Mouse (Mus musculus) layer of hippocampus, adult 9-11 months (tissue): ENCODE results near the gene Pde10a.

Source experiments
- DNase-seq: peaks from one replicate; pipeline ENCODE4 v3.0.0; 2022

The Pde10a gene

GRCm38 (mm10) chr17:8802889-8803799 is 278.0 kb downstream of the Pde10a start:
- DNase-seq, result no peak

- DNase-seq, result no peak
Observed at GRCm38 (mm10) chr17:8807345-8807744, 282.2 kb downstream of the Pde10a start.

DNA sequence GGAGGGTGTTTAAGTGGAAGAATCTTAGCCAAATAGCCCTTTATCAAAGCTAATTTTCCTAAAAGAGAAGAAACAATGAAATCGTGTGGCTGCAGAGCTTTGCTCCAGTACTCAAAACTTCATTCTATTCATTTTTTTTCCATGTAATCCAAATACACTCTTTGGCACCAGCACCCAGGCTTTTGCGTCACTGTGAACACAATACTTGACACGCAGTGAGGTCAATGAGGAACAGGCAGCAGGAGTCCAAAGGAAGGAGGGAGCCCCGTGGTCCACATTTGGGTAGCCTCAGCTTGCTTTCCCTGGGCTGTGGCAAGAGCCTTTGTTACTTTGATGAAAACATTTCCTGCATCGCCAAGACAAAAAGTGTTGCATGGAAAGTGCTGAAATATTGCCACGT is 284.6 kb downstream of the Pde10a start:
- no peak for DNase-seq

- no peak for DNase-seq
Observed at GRCm38 (mm10) chr17:8810201-8810600, 285.0 kb downstream of the Pde10a start.

DNA sequence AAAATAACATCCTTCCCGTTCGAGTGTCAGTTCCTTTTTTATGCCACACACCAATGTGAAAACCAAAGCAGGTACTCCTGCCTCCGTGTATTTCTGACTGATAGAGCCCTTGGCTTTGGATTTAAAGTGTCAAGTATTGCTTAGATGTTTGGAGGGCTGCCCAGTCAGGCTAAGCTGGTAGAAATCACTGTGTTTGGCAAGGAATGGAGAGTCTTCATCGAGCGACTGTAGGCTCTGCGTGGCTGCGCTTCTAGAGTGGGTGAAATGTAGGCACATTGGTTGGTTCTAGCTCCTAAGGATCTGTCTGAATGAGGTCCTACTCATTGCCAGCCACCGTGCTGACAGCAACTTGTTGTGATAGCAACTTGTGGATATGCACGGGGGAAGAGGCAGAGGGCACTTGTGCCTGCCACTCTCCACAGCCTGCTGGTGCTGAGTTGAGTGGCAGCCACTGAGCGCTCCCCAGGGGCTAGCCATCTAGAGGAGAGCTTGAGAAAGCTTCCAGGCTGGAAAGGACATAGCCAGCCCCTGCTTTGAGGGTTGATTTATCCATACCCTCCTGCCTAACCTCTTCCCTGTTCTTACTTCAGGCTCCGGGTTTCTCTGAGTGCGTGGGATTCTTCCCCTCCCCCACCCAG is 287.2 kb downstream of the Pde10a start:
- DNase-seq, result no peak

- DNase-seq, result no peak
Observed at GRCm38 (mm10) chr17:8813773-8814491, 288.8 kb downstream of the Pde10a start.

GRCm38 (mm10) chr17:8815376-8815775 is 290.2 kb downstream of the Pde10a start:
- DNase-seq, result no peak

- no peak for DNase-seq
Observed at GRCm38 (mm10) chr17:8815864-8816263, 290.7 kb downstream of the Pde10a start.

- DNase-seq, result no peak
Observed at GRCm38 (mm10) chr17:8818675-8819074, 293.5 kb downstream of the Pde10a start.

DNA sequence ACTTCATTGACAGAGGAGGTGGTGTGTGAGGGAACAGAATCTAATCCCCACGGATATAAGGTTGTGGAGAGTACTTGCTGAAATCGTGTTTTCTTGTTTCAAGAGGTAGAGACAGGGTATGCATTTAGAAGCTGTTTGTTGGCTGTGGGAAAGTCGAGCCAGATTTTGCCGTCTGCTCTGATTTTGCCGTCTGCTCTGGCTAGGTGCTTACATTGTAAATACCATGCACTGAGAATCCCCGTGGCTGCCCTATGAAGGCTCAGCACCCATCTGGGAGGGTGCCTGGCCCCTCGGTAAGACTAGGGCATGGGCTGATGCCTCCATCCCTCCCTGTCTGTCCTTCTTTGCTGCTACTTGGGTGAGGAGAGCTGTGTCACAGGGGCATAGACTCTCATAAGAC is 298.4 kb downstream of the Pde10a start:
- DNase-seq, result peak; percentile 46

DNA sequence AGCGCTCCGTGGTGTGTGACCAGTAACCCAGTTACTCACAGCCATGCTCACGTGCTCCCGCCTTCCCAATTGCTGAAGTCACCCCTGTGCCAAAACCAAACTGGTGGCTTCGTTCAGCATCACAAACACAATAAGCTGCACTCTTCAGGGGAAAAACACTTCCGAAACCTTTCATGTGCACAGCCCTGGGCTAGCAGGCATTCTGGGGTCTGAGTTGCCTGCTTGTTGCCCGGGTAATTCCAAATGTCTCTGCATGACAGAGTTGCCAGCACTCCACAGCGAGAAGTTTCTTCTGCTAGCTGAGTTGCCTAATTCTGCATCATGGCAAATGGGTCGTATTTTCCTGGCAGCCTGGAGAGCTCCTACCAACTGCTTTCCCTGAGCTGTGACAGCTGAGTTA is 302.0 kb downstream of the Pde10a start:
- peak; percentile 38 for DNase-seq

GRCm38 (mm10) chr17:8831001-8831400 is 305.8 kb downstream of the Pde10a start:
- DNase-seq, result no peak

DNA sequence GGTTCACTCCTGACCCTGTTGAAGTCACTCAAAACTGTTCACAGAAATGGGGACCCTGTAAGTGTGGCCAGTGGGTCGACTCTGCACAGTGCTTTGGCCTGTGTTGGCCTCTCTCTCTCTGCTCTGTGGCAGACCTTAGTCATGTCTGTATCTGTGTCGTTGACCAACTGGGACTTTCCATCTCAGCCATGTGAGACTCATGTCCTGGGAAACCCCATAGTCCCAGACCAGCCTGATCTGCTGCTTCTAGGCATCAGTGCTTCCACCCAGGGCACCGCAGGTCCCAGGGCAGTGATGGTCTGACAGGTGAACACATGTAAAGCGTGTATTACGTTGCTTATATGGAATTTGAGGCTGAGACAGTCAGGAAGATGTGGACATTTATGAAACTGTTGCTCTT is 311.1 kb downstream of the Pde10a start:
- DNase-seq, result no peak

DNA sequence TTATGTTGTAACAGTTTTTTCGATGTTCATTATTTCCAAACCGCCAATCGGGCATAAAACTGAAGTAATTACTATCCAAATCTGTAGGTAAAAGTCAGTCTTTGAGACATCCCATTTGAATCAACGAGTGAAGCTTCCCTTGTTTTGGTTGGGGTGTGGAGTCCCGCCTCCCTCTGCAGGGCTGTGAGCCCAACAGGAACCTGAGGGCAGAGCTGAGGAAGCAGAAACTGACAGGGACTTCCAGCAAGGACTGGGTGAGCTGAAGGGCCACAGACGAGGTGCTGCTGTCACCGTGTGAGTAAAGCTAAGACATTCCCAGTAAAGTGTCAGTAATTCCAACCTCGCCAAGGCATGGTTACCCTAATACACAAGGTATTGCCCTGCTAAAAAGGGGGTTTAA is 313.1 kb downstream of the Pde10a start:
- no peak for DNase-seq

DNA sequence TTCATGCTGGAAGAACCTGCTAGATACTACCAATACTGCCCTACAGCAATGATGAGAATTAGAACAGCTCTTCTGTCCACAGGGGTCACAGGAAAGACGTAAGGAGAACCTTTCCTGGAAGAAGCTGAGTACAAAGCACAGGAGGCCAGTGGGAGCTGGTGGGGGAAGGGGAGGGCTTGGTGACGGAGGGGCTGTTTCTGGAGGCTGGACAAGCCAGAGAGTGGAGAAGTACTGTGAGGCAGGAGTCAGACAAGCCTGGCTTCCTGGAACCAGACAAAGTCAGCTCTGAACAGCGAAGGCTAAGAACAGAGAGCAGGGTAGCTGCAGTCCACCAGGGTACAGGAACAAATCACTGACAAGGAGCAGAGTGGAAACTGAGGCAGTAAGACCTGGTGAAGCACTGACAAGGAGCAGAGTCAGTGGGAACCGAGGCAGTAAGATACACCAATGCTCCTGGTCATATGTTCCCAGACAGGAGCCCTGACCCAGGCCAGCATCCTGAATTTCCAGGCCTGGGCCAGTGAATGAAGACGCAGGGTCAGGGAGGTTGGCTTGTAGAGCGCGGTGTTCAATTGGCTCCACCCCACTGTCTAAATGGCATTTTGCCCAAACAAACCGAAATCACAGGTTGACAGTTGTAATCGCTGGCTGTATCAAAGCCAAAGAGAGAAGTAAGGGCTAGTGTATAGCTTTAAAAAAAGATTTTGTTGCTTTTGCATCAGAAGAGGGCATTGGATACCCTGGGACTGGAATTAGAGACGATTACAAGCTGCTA is 314.3 kb downstream of the Pde10a start:
- DNase-seq, result no peak

GRCm38 (mm10) chr17:8841094-8841493 is 315.9 kb downstream of the Pde10a start:
- no peak for DNase-seq

DNA sequence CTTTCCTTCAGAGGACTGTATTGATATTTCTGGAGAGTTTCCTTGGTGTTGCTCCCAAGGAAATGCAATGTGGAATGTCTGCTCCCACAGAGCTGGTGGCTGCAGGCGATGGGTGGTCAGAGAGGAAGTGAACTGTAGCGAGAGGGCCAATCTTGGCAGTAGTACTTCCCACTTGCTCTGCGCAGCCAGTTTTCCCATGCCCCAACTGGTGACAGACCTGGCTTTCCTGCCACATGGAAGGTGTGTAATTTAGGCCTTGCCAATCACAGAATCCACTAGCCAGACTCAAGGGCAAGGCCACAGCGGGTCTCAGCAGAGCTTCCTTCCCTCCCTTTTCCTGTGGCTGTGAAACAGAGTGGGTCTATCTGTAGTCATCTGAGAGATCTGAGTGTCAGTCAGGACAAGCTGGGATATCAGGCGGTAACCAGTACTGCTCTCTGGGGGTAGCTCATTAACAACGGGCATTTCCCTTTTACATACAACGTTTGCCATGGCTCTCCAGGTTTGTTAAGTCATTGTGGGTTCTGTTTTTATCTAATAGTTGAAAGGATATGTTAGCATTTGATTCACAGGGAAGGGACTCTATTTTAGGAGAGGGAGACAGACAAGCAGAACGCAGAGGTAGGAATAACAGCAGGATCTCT is 316.8 kb downstream of the Pde10a start:
- no peak for DNase-seq

- DNase-seq, result no peak
Observed at GRCm38 (mm10) chr17:8842662-8843061, 317.5 kb downstream of the Pde10a start.

DNA sequence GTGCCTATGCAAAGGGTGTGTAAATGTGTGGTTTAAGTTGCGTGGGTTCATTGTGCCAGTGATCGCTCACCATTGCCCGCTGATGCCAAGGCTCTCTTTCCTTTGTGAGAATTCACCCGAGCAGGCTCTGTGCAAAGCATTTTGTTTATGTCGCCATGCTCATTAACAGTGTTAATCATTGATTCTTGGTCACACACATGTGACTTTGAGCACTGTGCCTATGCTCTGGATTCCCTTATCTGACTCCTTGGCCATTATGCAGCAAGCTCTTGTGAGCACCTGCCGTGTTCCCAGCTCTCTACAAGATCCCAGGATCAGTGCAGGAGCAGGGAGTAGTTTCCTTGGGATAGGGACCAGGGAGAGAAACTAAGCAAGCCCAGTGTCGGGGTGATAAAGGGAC is 318.8 kb downstream of the Pde10a start:
- DNase-seq, result no peak

GRCm38 (mm10) chr17:8846506-8846905 is 321.3 kb downstream of the Pde10a start:
- DNase-seq, result no peak

GRCm38 (mm10) chr17:8847558-8847957 is 322.4 kb downstream of the Pde10a start:
- peak; percentile 76 for DNase-seq

- DNase-seq, result peak; percentile 44
Observed at GRCm38 (mm10) chr17:8851846-8852245, 326.7 kb downstream of the Pde10a start.
